Mouse (Mus musculus): Measurements from ENCODE around the gene Nup85. TPM values are rescaled to one million over a fixed set of nuclear protein-coding genes. Genes with fewer than 3 reads are reported as not detected.

The Nup85 gene
- total and polyA plus RNA-seq, 3 experiments: 362 to 370 TPM; not detected in 1

GRCm38 (mm10) chr11:115600743-115601142 lies 36.5 kb downstream of the Nup85 start:
- Histone ChIP-seq H3K9me3 (replicated peaks; ENCODE audit: insufficient read depth, low read length) (no peaks in the 10 kb centered on the region), H3K27me3 (ENCODE audit: control insufficient read depth in 1 of 2, insufficient read depth in 2 of 2, low read length in 2 of 2) (no peaks in the 10 kb centered on the region), H3K27ac (ENCODE audit: control insufficient read depth, low read depth, low read length) (peak overlapping the region; percentile 35; the same call in 1 of the 2 replicates), H3K4me3 (ENCODE audit: control insufficient read depth in 1 of 2, insufficient read depth in 1 of 2, low read depth in 2 of 2, low read length in 2 of 2) (no peak overlapping the region), H3K9ac (ENCODE audit: control insufficient read depth, low read depth, low read length, poor library complexity, severe bottlenecking) (peak overlapping the region; percentile 28), H3K4me1 (ENCODE audit: control insufficient read depth in 1 of 2, insufficient read depth in 2 of 2, low read length in 2 of 2) (peaks cover 9 to 41% of the 10 kb centered on the region in 2 experiments), H3K79me2 (ENCODE audit: control insufficient read depth, insufficient read depth, low read length, poor library complexity) (peaks cover 81% of the 10 kb centered on the region), H3K36me3 (ENCODE audit: control insufficient read depth in 1 of 2, insufficient read depth in 2 of 2, low read length in 2 of 2) (peaks cover 9 to 37% of the 10 kb centered on the region in 2 experiments)
- peak; percentile 35; the same call in 1 of the 2 replicates for TF ChIP-seq POLR2AphosphoS2 (IDR thresholded peaks at IDR 0.05; ENCODE audit: low read length)
- TF ChIP-seq POLR2AphosphoS5 (IDR thresholded peaks at IDR 0.05; ENCODE audit: borderline replicate concordance, low read depth, low read length): no peak
- no peak for DNase-seq (ENCODE audit: low read depth, low spot score)

GRCm38 (mm10) chr11:115601174-115601573 lies 36.9 kb downstream of the Nup85 start:
- peak overlapping the region; percentile 28 for H3K9ac ChIP-seq (ENCODE audit: control insufficient read depth, low read depth, low read length, poor library complexity, severe bottlenecking)
- H3K9me3 ChIP-seq (replicated peaks; ENCODE audit: insufficient read depth, low read length): no peaks in the 10 kb centered on the region
- peak overlapping the region in 1 of 2 experiments; percentile 13; a peak in 1 of 4 replicates for H3K4me3 ChIP-seq (ENCODE audit: control insufficient read depth in 1 of 2, insufficient read depth in 1 of 2, low read depth in 2 of 2, low read length in 2 of 2)
- no peaks in the 10 kb centered on the region for H3K27me3 ChIP-seq (ENCODE audit: control insufficient read depth in 1 of 2, insufficient read depth in 2 of 2, low read length in 2 of 2)
- peaks cover 84% of the 10 kb centered on the region for H3K79me2 ChIP-seq (ENCODE audit: control insufficient read depth, insufficient read depth, low read length, poor library complexity)
- peaks cover 9 to 38% of the 10 kb centered on the region in 2 experiments for H3K36me3 ChIP-seq (ENCODE audit: control insufficient read depth in 1 of 2, insufficient read depth in 2 of 2, low read length in 2 of 2)
- peaks cover 9 to 42% of the 10 kb centered on the region in 2 experiments for H3K4me1 ChIP-seq (ENCODE audit: control insufficient read depth in 1 of 2, insufficient read depth in 2 of 2, low read length in 2 of 2)
- 0 out of 2 replicates have a peak, but pooled peaks have one; percentile 42 for TF ChIP-seq MXI1 (IDR thresholded peaks at IDR 0.05; ENCODE audit: low read depth, low read length)
- no peak for TF ChIP-seq MEF2A (IDR thresholded peaks at IDR 0.05; ENCODE audit: extremely low read depth, insufficient replicate concordance, low read depth, low read length, poor library complexity, severe bottlenecking)
- TF ChIP-seq TBP (IDR thresholded peaks at IDR 0.05; ENCODE audit: low read depth, low read length): no peak
- TF ChIP-seq UBTF (IDR thresholded peaks at IDR 0.05; ENCODE audit: borderline replicate concordance, insufficient read depth, low read depth, low read length): no peak
- no peak for TF ChIP-seq MAFK (IDR thresholded peaks at IDR 0.05; ENCODE audit: borderline replicate concordance, low read depth, low read length)
- TF ChIP-seq GATA1 (IDR thresholded peaks at IDR 0.05; ENCODE audit: low read depth, low read length): no peak
- peak; percentile 32; the same call in 1 of the 2 replicates for TF ChIP-seq SIN3A (IDR thresholded peaks at IDR 0.05; ENCODE audit: low read length)
- TF ChIP-seq MAZ (IDR thresholded peaks at IDR 0.05; ENCODE audit: low read depth, low read length): no peak
- no peak for TF ChIP-seq BHLHE40 (IDR thresholded peaks at IDR 0.05; ENCODE audit: borderline replicate concordance, low read depth, low read length)
- TF ChIP-seq RCOR1 (IDR thresholded peaks at IDR 0.05; ENCODE audit: low read depth, low read length): no peak
- 0 out of 2 replicates have a peak, but pooled peaks have one; percentile 6 for TF ChIP-seq MAX (IDR thresholded peaks at IDR 0.05; ENCODE audit: low read length)
- peak; percentile 90 for TF ChIP-seq ZNF384 (IDR thresholded peaks at IDR 0.05; ENCODE audit: low read depth, low read length)
- TF ChIP-seq POLR2AphosphoS2 (IDR thresholded peaks at IDR 0.05; ENCODE audit: low read length): no peak
- TF ChIP-seq ZC3H11A (IDR thresholded peaks at IDR 0.05; ENCODE audit: low read depth, low read length): no peak
- no peak for TF ChIP-seq MYC (IDR thresholded peaks at IDR 0.05; ENCODE audit: low read depth, low read length)
- no peak for TF ChIP-seq E2F4 (IDR thresholded peaks at IDR 0.05; ENCODE audit: borderline replicate concordance, low read depth, low read length)
- TF ChIP-seq NRF1 (IDR thresholded peaks at IDR 0.05; ENCODE audit: insufficient read depth, low read depth, low read length, poor library complexity, severe bottlenecking): no peak
- no peak for TF ChIP-seq POLR2AphosphoS5 (IDR thresholded peaks at IDR 0.05; ENCODE audit: borderline replicate concordance, low read depth, low read length)
- peak; percentile 87 for DNase-seq (ENCODE audit: low read depth, low spot score)
- peak overlapping the region; percentile 35 for H3K27ac ChIP-seq (ENCODE audit: control insufficient read depth, low read depth, low read length)
